Mouse (Mus musculus) lung, postnatal 36 days (tissue): Measurements from ENCODE around the gene Klhl40.

Experiments
- DNase-seq: peaks from one replicate; pipeline ENCODE4 v3.0.0; 2022; ENCODE audit warnings: mixed read lengths

Klhl40 gene

GRCm38 (mm10) chr9:121784801-121785200 lies 7.4 kb downstream of the Klhl40 start:
- no peak for DNase-seq

- DNase-seq, result no peak
Measured at GRCm38 (mm10) chr9:121785261-121785660, 7.9 kb downstream of the Klhl40 start.

DNA sequence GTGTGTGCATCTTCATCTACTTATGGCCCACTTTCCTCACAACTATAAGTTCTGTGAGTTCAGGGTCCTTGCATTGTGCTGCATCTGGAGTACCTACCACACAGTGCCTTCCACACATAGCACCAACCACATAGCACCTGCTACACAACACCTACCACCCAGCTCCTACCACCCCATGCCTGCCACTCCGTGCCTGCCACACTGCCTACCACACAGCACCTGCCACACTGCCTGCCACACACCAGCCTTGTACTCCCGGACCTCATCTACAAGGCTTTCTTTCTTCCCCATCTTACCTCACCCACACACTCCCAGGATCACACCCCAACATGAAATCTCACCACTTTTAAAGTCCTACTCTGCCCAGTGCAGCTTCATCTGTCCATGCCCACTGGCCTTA lies 9.0 kb downstream of the Klhl40 start:
- DNase-seq, result no peak

DNA sequence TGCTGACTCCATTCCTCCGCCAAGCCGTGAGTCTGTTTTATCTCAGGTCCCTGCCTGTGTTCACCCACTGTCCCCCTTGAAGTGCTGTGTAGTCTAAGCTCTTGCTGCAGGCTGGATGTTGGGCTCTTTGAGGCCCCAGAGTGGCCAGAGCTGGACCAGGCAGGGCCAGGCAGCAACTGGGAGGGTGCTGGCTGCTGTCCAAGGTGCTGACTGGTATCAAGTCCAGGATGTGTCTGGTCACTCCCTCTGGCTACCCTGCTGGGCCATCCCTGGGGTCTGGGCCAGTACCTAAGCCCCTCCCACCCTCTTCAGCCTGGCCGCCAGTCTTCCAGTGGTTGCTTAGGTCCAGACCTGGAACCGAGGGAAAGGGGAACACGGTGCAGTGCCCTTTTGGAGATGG lies 13.8 kb downstream of the Klhl40 start:
- DNase-seq, result peak; percentile 65

GRCm38 (mm10) chr9:121791757-121792521 lies 14.5 kb downstream of the Klhl40 start, which contains the start of gene Hhatl:
Hhatl (minus strand) TSS chr9:121792507.
- no peak for DNase-seq

DNA sequence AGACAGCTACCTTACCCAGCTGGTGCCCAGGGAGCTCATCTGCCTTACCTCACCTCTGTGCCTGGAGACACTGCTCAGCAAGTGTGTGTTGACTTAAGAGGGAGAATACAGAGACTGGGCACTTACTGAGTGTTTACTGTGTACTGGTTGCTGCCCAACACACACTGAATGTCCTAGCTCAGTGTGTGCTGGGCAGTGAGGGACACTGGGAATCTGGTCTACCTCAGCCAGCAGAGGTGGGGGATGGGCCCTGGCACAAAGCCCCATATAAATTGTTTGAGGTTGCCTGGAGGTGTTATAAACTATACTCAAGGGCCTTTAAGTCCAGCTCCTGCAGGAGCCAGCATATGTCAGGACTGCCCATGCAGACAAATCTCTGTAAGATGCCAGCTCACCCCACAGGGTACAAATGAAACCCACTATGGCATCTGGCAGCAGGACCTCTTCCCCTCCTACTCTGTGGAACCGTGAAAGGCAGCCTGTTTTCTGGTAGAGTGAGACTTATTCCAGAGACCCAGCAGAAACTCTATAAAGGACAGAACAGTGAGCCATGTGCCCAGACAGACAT lies 17.6 kb downstream of the Klhl40 start:
- DNase-seq, result peak; percentile 62

GRCm38 (mm10) chr9:121797722-121798121 lies 20.3 kb downstream of the Klhl40 start:
- peak; percentile 75 for DNase-seq

DNA sequence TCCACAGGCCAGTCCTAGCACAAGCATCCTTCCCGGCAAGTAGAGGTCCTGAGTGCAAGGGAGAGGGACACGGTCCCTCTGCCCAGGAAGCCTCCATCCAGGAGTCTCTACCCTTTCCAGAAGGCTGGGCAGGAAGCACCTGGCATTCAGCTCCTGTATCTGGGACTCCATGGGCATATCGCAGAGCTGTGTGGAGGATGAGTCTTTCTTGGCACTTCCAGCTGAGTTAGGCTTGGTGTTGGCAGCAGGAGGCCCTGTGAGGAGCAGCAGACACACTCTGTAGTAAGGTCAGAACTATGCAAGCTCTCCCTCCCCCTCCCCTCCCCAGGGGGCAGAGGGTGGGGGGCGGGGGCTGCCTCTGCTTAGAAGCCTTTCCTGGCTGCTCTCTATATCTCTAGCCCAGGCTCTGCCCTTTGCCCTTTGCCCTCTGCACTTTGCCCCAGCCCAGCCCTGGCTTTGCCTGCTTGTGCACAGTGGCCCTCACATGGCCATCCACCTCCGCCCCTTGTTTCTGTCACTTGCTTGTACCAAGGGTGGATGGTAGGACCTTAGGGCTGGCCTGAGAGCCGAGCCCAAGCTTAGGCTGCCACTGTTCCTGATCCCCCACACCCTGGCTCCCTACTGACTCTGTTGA lies 21.6 kb downstream of the Klhl40 start:
- no peak for DNase-seq

- DNase-seq, result no peak
Measured at GRCm38 (mm10) chr9:121802747-121803146, 25.3 kb downstream of the Klhl40 start.

DNA sequence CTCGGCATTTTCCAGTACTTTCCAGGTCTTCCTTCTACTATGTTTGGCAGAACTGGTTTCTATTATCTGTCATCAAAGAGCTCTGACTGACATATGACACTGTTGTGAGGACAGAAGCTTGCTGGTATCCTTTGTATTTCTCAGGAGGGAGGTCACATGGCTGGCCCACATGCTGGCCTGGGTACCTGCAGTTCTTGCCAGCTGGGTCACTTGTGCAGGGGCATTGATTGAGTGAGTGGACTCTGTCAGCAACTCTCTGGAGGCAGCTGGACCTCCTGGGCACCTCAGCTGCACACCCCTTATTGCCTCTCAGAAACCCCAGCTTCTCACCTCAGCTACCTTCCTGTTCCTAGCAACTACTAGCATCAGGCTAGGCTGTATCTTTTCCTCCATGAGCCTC lies 30.1 kb downstream of the Klhl40 start:
- DNase-seq, result no peak

DNA sequence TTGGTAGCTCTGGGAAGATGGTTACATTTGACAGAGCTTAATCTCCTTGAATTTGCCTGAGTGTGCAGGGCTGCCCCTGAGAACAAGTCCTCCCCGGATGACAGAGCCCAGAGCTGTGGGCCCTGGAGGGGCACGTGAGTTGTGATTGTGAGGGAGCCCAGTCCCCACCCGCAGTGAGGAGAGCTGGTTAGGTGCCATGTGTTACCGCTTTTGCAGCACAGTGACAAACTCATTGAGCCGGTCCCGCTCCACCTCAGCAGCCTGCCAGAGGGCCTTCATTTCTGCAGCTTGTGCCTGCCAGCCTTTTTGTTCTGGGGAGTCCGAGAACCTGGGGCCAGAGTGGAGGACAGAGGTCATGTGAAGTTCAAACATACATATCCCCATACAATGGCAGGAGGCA lies 30.5 kb downstream of the Klhl40 start:
- no peak for DNase-seq

DNA sequence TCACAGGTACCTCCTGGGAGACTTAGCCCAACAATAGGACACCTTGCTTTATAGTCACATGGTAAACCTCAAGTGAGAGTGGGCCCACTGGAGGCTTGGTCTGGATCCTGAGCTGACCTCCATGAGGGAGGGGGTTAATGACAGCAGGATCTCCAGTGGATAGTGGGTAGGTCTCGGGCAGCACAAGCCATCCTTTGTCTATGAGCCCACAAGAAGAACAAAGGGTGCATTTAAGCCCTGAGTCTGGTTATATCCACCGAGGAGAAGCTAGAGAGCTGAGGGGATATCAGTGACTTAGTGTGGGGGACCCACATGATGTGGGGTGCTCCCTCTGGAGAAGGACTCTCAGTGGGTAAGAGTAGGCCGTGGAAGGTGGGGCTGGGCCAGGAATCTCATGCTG lies 31.1 kb downstream of the Klhl40 start:
- DNase-seq, result no peak

DNA sequence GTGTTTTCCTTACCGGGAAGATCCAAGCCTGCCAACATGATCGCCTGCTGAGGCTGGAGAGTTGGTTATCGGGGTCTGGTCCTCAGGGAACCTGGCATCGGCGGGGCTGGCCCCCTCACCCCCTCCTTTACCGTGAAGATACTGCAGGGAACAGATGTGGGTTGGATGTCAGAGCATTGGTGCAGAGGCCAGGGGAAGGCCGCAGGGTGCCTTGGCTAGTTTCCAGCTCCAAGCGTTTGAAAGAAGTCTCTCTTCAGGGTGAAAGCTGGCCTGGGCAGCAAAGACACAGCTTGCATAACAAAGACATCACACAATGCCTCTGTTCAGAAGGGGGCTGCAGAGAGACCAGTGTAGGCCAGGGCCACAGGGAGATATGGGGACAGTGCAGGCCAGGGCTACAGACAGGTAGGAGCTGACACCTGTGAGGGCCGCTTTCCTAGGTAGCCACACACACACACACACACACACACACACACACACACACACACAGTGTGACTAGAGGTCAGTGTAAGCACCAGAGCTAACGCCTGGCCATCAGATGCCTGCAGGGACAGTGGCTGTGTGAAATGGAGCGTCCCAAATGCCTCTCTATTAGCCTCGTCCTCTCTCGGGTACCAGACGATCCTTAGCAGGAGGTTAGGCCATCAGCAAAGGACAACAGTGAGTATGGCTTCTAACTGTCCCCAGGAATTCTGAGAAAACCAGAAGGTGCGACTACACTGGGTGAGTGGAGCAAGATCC lies 32.8 kb downstream of the Klhl40 start:
- DNase-seq, result peak; percentile 18

GRCm38 (mm10) chr9:121815183-121815582 lies 37.8 kb downstream of the Klhl40 start:
- no peak for DNase-seq

DNA sequence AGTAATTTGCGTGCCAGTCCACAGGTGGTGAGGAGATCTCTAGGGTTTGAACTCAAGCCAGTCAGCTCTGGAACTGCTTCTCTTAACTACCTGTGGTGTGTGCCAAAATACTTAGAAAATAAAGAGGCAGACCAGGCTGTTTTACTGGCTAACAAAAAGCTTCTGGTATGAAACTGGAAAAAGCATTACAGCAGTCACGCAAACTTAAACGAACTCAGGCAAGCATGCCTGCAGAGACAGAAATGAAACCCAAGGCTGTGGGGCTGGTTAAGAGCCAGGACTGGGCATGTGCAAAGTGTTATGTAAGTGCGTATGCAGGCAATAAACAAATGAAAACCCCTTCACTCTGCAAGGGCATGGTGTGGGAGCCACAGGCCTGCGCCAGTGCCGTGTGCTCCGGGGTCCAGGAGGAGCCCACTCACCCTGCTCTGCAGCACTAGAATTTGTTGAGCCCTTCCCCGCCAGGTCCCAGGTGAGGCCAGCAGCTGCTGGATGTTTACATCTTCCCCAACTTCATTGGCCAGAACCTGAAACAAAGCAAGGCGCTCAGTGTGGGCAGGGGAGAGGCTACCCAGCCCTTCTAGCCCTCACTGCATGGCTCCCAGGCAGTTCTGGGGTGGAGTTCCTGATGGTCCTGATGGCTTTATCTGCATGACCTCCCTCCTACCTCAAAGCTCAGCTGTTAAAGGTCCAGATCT lies 41.8 kb downstream of the Klhl40 start:
- DNase-seq, result peak; percentile 67

GRCm38 (mm10) chr9:121819771-121820471 lies 42.5 kb downstream of the Klhl40 start:
- no peak for DNase-seq

GRCm38 (mm10) chr9:121820765-121821164 lies 43.4 kb downstream of the Klhl40 start:
- DNase-seq, result no peak

- peak; percentile 33 for DNase-seq
Measured at GRCm38 (mm10) chr9:121822585-121822991, 45.2 kb downstream of the Klhl40 start.

GRCm38 (mm10) chr9:121823051-121823450 lies 45.6 kb downstream of the Klhl40 start:
- DNase-seq, result no peak

DNA sequence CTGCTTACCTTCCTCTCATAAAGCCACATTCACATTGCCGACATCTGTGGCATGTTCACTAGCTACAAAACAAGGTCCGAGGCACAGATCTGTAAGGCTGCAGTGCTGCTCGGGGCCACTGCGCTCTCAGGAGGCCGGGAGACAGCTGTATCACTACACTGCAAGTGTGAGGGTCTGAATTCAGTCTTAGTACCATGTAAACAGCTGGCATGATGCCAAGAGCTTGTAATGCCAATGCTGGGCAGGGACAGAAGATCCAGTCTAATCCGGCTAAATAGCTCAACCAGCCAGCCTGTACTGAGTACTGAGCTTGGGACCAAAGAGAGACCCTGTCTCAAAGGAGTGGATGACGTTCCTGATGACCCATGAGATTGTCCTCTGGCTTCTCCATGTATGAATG lies 46.6 kb downstream of the Klhl40 start:
- no peak for DNase-seq

GRCm38 (mm10) chr9:121826356-121826755 lies 48.9 kb downstream of the Klhl40 start:
- no peak for DNase-seq

- no peak for DNase-seq
Measured at GRCm38 (mm10) chr9:121828314-121828713, 50.9 kb downstream of the Klhl40 start.
